Mouse (Mus musculus) small intestine, adult 2 months (tissue): ENCODE results near the gene Fut11.

ENCODE experiments used
- CTCF ChIP-seq: fragments of 200-500 bp; IDR thresholded peaks from 2 replicates; pipeline ENCODE4 v1.5.1; 2012; ENCODE audit warnings: low read depth, mild to moderate bottlenecking, control low read depth, inconsistent platforms, low read length, moderate library complexity, mixed read lengths; ENCODE audit not compliant: insufficient replicate concordance, insufficient read length; ENCODE audit errors: extremely low read depth
- POLR2A ChIP-seq: fragments of 200-500 bp; IDR thresholded peaks from 2 replicates; pipeline ENCODE4 v1.6.1; 2012; ENCODE audit warnings: low read depth, mild to moderate bottlenecking, control low read depth, inconsistent platforms, low read length, moderate library complexity

DNA sequence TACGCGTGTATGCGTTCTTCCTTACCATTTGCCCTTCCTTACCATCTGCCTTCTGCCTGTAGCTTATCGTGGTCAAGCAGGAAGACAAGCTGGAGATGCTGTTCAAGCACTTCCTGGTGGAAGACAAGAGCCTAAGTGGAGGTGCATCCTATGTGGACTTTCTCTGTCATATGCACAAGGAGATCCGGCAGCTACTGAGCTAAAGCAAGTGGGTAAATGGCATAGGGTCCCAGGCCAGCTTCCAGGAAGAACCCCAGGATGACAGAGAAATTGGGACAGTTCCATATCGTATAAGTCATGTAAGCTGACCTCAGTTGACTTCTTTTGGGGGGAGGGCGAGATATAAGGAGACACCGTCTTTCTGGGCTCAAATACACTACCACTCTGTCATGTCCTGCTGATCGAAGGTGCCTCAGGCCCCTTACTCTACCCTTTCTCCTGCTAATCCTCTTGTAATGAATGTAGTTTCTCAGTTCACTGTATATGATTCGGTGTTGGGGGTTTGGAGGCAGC, 1.1 kb upstream of the Fut11 start:
- TF ChIP-seq CTCF, result no peak
- TF ChIP-seq POLR2A, result no peak
